9 mouse cellular contexts compared by ENCODE assay signal in genomic region chr2:27248211-27248610, GRCm38 (mm10). TPM values are rescaled to one million over a fixed set of nuclear protein-coding genes. Genes with fewer than 3 reads are reported as not detected.
A peak's percentile ranks its signal among the peaks of the same experiment; 100 is the strongest.
DNase-seq lines count a peak whose midpoint lies in the region; ATAC-seq and TF ChIP-seq lines count a peak whose summit lies in the region.
"Had no signal": no experiment of that assay in that cellular context is flagged by ENCODE, and none has a peak within 500 bp of the region (broad histone marks: within the 10 kb centered on the region; RNA-seq: fewer than 3 reads in every experiment).

Sardh (minus strand) TSS chr2:27248337.

- peak within 1 kb of the TSS; percentile 76 for H3K27ac ChIP-seq in stomach, postnatal 0 days (replicated peaks)
- H3K27ac ChIP-seq: macrophage had no signal

- TF ChIP-seq CTCF in stomach, postnatal 0 days (IDR thresholded peaks at IDR 0.05; ENCODE audit: low read depth) = no peak

- TF ChIP-seq EP300 in stomach, postnatal 0 days (optimal IDR thresholded peaks at IDR 0.05) = no peak

- ATAC-seq in stomach, postnatal 0 days (ENCODE audit: low FRiP score, low TSS enrichment) = peak; percentile 38

- H3K9me3 ChIP-seq in stomach, postnatal 0 days (ENCODE audit: control insufficient read depth, low read length) = no peaks in the 10 kb centered on the region

- no peaks in the 10 kb centered on the region; the same call in none of the 2 replicates for H3K4me1 ChIP-seq in stomach, postnatal 0 days (replicated peaks; ENCODE audit: control insufficient read depth, insufficient read depth)

- peak within 1 kb of the TSS; percentile 1 for H3K9ac ChIP-seq in stomach, postnatal 0 days (ENCODE audit: low read length)

- no peak within 1 kb of the TSS for H3K4me3 ChIP-seq in stomach, postnatal 0 days (ENCODE audit: low read depth, low read length)

- no peaks in the 10 kb centered on the region for H3K27me3 ChIP-seq in stomach, postnatal 0 days (ENCODE audit: control insufficient read depth, insufficient read depth, low read length)

- DNase-seq in adrenal gland, postnatal 4 days (ENCODE audit: low spot score in 2 of 2) = no peak
- no peak for DNase-seq in adrenal gland, adult 8-10 months
- DNase-seq in right cerebral cortex, postnatal 14 days = peak; percentile 2
- no peak for DNase-seq in right cerebral cortex, postnatal 4 days
- peak; percentile 36 to 54 for DNase-seq in kidney, postnatal 4 days
- peak; percentile 32 for DNase-seq in stomach, postnatal 0 days (ENCODE audit: low spot score)
- no peak for DNase-seq in gastrocnemius, adult 18-20 months (ENCODE audit: low spot score)
- no peak for DNase-seq in gastrocnemius, postnatal 14 days

- whole genome bisulfite sequencing in stomach, postnatal 0 days = 82% methylated on average over 2 of the region's 2 CpGs

- H3K36me3 ChIP-seq in stomach, postnatal 0 days (ENCODE audit: control insufficient read depth, insufficient read depth, low read length) = no peaks in the 10 kb centered on the region

- peak within 1 kb of the TSS; percentile 50 for H3K4me2 ChIP-seq in stomach, postnatal 0 days (replicated peaks; ENCODE audit: low read depth)

- intact Hi-C loops in gastrocnemius, postnatal 14 days (cut with DNase I; ENCODE audit: low total_unique reads) = no loop called here

RNA-seq across cellular contexts. Expression of gene Sardh, which starts in this region (rescaled TPM):
- total RNA-seq in adrenal gland, postnatal 4 days (2021) = 10 to 100 TPM; 33.3 to 44.3 TPM
- 10 to 100 TPM in 1 of 4 experiments, 1 to 10 TPM in 3; 8.1 to 11.2 (median 8.8) TPM for total RNA-seq in adrenal gland, adult 8-10 months (2022)
- polyA plus RNA-seq in stomach, postnatal 0 days (2015; fragmentation: Nextera tagmentation; extraction: Ambion mirVana) = 7.2 and 8.9 TPM in 2 replicates
- total RNA-seq in gastrocnemius, adult 18-20 months (2021) = under 1 TPM; 0.82 to 0.85 TPM
- total RNA-seq in gastrocnemius, postnatal 14 days (2021) = 1 to 10 TPM; 4.2 to 6.0 TPM

Comparison
In these comparisons a context has a peak if more than half of its experiments do, and no peak if none do; other contexts are left out.
1. DNase-seq: peak in right cerebral cortex, postnatal 14 days (single experiment), kidney, postnatal 4 days (2 of 2) and stomach, postnatal 0 days (single experiment); none in adrenal gland, postnatal 4 days (0 of 2), adrenal gland, adult 8-10 months (single experiment), right cerebral cortex, postnatal 4 days (single experiment), gastrocnemius, adult 18-20 months (single experiment) and gastrocnemius, postnatal 14 days (single experiment).